Mouse (Mus musculus) liver, embryonic 14.5 days (tissue): ENCODE data around the gene Actn3. TPM values are rescaled to one million over a fixed set of nuclear protein-coding genes. Genes with fewer than 3 reads are reported as not detected.
A peak's percentile ranks its signal among the peaks of the same experiment; 100 is the strongest.

ENCODE experiments used
- ATAC-seq: fragments of 200-750 bp; cut with Nextera tagmentation; 2 replicates; pipeline ENCODE4 v1.8.0; 2017; ENCODE audit warnings: moderate number of reproducible peaks, mild to moderate bottlenecking, moderate library complexity; ENCODE audit not compliant: insufficient read depth
- DNase-seq, 3 experiments: peaks; one replicate each; pipeline ENCODE4 v3.0.0-alpha.2; 2012 to 2013; ENCODE audit warnings: low read depth in 3 of 3, low spot score in 3 of 3
- H3K27ac ChIP-seq: fragments of 300-500 bp; sonication (generic); 2 replicates; pipeline ENCODE4 v1.5.1; 2014; ENCODE audit warnings: moderate library complexity, mild to moderate bottlenecking, control low read depth, inconsistent platforms
- H3K27me3 ChIP-seq: fragments of 300-500 bp; sonication (generic); 2 replicates; pipeline ENCODE4 v1.6.1; 2014; ENCODE audit warnings: mild to moderate bottlenecking, low read length, moderate library complexity; ENCODE audit not compliant: control insufficient read depth, insufficient read depth
- H3K36me3 ChIP-seq: fragments of 300-500 bp; sonication (generic); replicated peaks from 2 replicates; pipeline ENCODE4 v1.6.1; 2014; ENCODE audit warnings: low read depth; ENCODE audit not compliant: control insufficient read depth, insufficient read depth
- H3K4me1 ChIP-seq, 2 experiments: fragments of 200-500 bp in 1 of 2; fragments of 300-500 bp in 1 of 2; sonication (generic) in 1 of 2; replicated peaks; 2 replicates each; pipeline ENCODE4 v1.6.1; 2012 to 2014; ENCODE audit warnings: antibody characterized with exemption in 1 of 2, inconsistent platforms in 1 of 2, low read length in 1 of 2; ENCODE audit not compliant: control insufficient read depth in 2 of 2, insufficient read depth in 2 of 2
- H3K4me2 ChIP-seq: fragments of 300-500 bp; sonication (generic); 2 replicates; pipeline ENCODE4 v1.6.1; 2014; ENCODE audit warnings: low read depth, mild to moderate bottlenecking, control low read depth, moderate library complexity
- H3K4me3 ChIP-seq, 2 experiments: fragments of 200-500 bp in 1 of 2; fragments of 300-500 bp in 1 of 2; sonication (generic) in 1 of 2; 2 replicates each; pipeline ENCODE4 v1.5.1; 2012 to 2014; ENCODE audit warnings: low read depth in 2 of 2, low read length in 2 of 2, mild to moderate bottlenecking in 2 of 2, control low read depth in 1 of 2, inconsistent platforms in 1 of 2, moderate library complexity in 1 of 2; ENCODE audit not compliant: insufficient read depth in 1 of 2
- H3K9ac ChIP-seq: fragments of 300-500 bp; sonication (generic); replicated peaks from 2 replicates; pipeline ENCODE4 v1.6.1; 2014; ENCODE audit warnings: mild to moderate bottlenecking, control low read depth, moderate library complexity
- H3K9me3 ChIP-seq: fragments of 300-500 bp; sonication (generic); 2 replicates; pipeline ENCODE4 v1.6.1; 2016; ENCODE audit warnings: low read length, mixed read lengths; ENCODE audit not compliant: control insufficient read depth
- CTCF ChIP-seq: IDR thresholded peaks from 2 replicates; pipeline ENCODE4 v1.5.1; 2016; ENCODE audit warnings: antibody characterized with exemption, low read depth, control low read depth
- EP300 ChIP-seq: IDR thresholded peaks from 2 replicates; pipeline ENCODE4 v1.6.1; 2016; ENCODE audit warnings: antibody characterized with exemption, low read depth
- WGBS: fragments of 180-500 bp; shearing (Covaris S2); extraction: QIAGEN DNeasy Blood & Tissue Kit; methylation state at CpG from one replicate; pipeline ENCODE4 v1.1.7; 2014; ENCODE audit not compliant: insufficient replicate concordance; 5-methylcytosine and 5-hydroxymethylcytosine counted together
- polyA plus RNA-seq, 2 experiments: library from polyadenylated mRNA; depleted of rRNA in 1 of 2; stranded (reverse) in 1 of 2; unstranded in 1 of 2; fragments of >200 nt; fragmentation: Nextera tagmentation in 1 of 2; extraction: Ambion mirVana in 1 of 2; gene quantifications; 2 replicates each; pipeline versions ENCODE4 v1.2.1 to v1.2.3; 2012 to 2014

Actn3 gene
- polyA plus RNA-seq, 2 experiments: 0.28 to 0.33 TPM

- TF ChIP-seq CTCF (no peak), EP300 (no peak)
- WGBS: 77% methylated on average over 8 of the region's 8 CpGs
- no peak overlapping the region for H3K4me3 ChIP-seq
- no peaks in the 10 kb centered on the region for H3K36me3 ChIP-seq
- no peaks in the 10 kb centered on the region for H3K9me3 ChIP-seq
- H3K27ac ChIP-seq: no peak overlapping the region
- no peak overlapping the region for H3K9ac ChIP-seq
- no peak for ATAC-seq
- no peak overlapping the region for H3K4me2 ChIP-seq
- H3K4me1 ChIP-seq: peaks cover 8 to 9% of the 10 kb centered on the region in 2 experiments; a peak in 2 of 4 replicates
- DNase-seq: no peak
- H3K27me3 ChIP-seq: no peaks in the 10 kb centered on the region
These were observed 43.7 kb downstream of the Actn3 start for GRCm38 (mm10) chr19:4833977-4834376.

GRCm38 (mm10) chr19:4829156-4829555 is 48.6 kb downstream of the Actn3 start:
- no peaks in the 10 kb centered on the region for H3K9me3 ChIP-seq
- no peak for TF ChIP-seq EP300
- TF ChIP-seq CTCF: no peak
- ATAC-seq (no peak), DNase-seq (no peak)
- H3K4me2 ChIP-seq: no peak overlapping the region
- H3K4me1 ChIP-seq: peaks cover 0 to 4% of the 10 kb centered on the region in 2 experiments; a peak in 1 of 4 replicates
- no peak overlapping the region for H3K9ac ChIP-seq
- H3K27ac ChIP-seq: no peak overlapping the region
- 82% methylated on average over 7 of the region's 7 CpGs for WGBS
- H3K36me3 ChIP-seq: peaks cover 5% of the 10 kb centered on the region; the same call in 1 of the 2 replicates
- no peak overlapping the region for H3K4me3 ChIP-seq
- no peaks in the 10 kb centered on the region for H3K27me3 ChIP-seq

- Histone ChIP-seq H3K4me1 (peaks cover 0 to 4% of the 10 kb centered on the region in 2 experiments; a peak in 1 of 4 replicates), H3K27ac (no peak overlapping the region), H3K4me3 (no peak overlapping the region), H3K9me3 (no peaks in the 10 kb centered on the region), H3K36me3 (peaks cover 5% of the 10 kb centered on the region; the same call in 1 of the 2 replicates), H3K27me3 (no peaks in the 10 kb centered on the region), H3K9ac (no peak overlapping the region), H3K4me2 (no peak overlapping the region)
- no peak for DNase-seq
- TF ChIP-seq EP300 (no peak), CTCF (no peak)
- WGBS: 70% methylated on average over 16 of the region's 16 CpGs
- no peak for ATAC-seq
These were observed 49.1 kb downstream of the Actn3 start for GRCm38 (mm10) chr19:4828444-4829114.

- Histone ChIP-seq H3K4me1 (no peaks in the 10 kb centered on the region), H3K4me2 (no peak overlapping the region), H3K36me3 (peaks cover 5% of the 10 kb centered on the region; the same call in 1 of the 2 replicates), H3K27ac (no peak overlapping the region), H3K9me3 (no peaks in the 10 kb centered on the region), H3K9ac (no peak overlapping the region), H3K27me3 (no peaks in the 10 kb centered on the region), H3K4me3 (no peak overlapping the region)
- TF ChIP-seq EP300 (no peak), CTCF (peak; percentile 40)
- ATAC-seq (peak; percentile 43; the same call in 1 of the 2 replicates), DNase-seq (no peak)
- WGBS: 67% methylated on average over 5 of the region's 5 CpGs
These were observed 56.9 kb downstream of the Actn3 start for GRCm38 (mm10) chr19:4820678-4821303.

- no peak overlapping the region for H3K4me2 ChIP-seq
- peak; percentile 11; the same call in 1 of the 2 replicates for ATAC-seq
- no peaks in the 10 kb centered on the region for H3K9me3 ChIP-seq
- no peak overlapping the region for H3K27ac ChIP-seq
- H3K9ac ChIP-seq: no peak overlapping the region
- H3K4me1 ChIP-seq: peaks cover 0 to under 1% of the 10 kb centered on the region in 2 experiments; a peak in 1 of 4 replicates
- no peak for DNase-seq
- H3K36me3 ChIP-seq: no peaks in the 10 kb centered on the region
- H3K27me3 ChIP-seq: no peaks in the 10 kb centered on the region
- H3K4me3 ChIP-seq: no peak overlapping the region
- no peak for TF ChIP-seq EP300
- no peak for TF ChIP-seq CTCF
- 59% methylated on average over 1 of the region's 1 CpGs for WGBS
These were observed 60.4 kb downstream of the Actn3 start for GRCm38 (mm10) chr19:4817182-4817835.
